Mouse (Mus musculus) adrenal gland, adult 10 weeks (tissue): ENCODE measurements around the gene Mccc1. TPM values are rescaled to one million over a fixed set of nuclear protein-coding genes. Genes with fewer than 3 reads are reported as not detected.

Source experiments
- polyA plus RNA-seq: library from polyadenylated mRNA; stranded (reverse); fragments of 350-450 nt; fragmentation: Illumina TruSeq; extraction: RNeasy Lipid Tissue Mini Kit (QIAGEN cat#74804); gene quantifications from one replicate; pipeline ENCODE4 v1.2.3, GENCODE M21; 2014; ENCODE audit warnings: low read depth, low replicate concordance

Gene Mccc1
- polyA plus RNA-seq, result 127 TPM

DNA sequence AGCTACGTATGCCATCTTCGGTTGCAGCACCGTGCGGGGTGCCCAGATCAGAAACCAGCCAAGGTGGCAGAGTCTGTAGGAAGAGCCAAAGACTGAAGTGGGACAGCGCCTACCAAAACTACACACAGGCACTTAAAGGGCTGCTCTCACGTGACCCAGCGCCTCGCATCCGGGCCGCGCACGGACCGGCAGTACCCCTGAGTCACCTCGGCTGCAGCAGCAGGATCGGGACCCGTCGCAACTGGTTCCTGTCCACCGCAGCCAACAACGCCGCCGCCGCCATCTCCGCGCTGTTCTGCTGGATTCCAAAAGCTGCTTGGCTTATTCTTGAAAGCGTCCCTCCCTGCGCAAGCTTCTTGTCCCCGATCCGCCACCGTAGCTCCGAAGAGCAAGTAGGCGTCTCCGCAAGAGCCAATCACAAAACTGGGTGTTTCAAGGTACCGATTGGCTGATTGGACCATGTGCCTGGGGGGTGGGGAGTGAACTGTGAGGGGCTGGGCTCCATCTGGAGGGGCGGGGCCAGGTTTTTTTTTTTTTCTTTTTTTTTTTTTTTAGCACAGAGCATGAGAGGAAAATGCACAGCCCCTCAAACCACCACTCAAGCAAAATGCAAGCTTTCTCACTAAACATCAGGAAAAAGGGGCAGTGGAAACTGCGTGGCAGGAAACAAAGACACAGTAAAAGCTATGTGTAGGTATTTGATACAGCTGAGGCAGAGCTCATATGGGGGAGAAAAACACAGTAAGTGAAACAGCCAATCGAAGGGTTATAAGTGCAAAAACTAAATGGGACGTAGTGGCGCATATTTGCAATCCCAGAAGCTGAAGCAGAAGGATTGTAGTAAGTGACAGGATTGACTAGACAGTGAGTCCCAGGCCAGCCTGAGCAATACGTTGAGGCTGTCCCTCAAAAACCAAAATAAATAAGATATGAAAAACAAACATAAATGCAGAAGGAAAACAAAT lies at the start of gene Mccc1:
Mccc1 (minus strand) TSS at position 404 of the 965 bp plus-strand sequence.

GRCm38 (mm10) chr3:35937345-35937744 lies 63.1 kb downstream of the Mccc1 start, which contains the start of gene Dcun1d1:
TSS of gene Dcun1d1 (minus strand) at chr3:35937445.

Other genes starting within 250 kb of the Mccc1 start
- gene Atp11b, start 246.6 kb downstream of the Mccc1 start, polyA plus RNA-seq, result 163 TPM
- 390 TPM for gene Dcun1d1, start 63.2 kb downstream of the Mccc1 start, polyA plus RNA-seq
- 0.47 TPM for gene Ccdc144b, start 52.9 kb upstream of the Mccc1 start, polyA plus RNA-seq
- gene Acad9, start 65.3 kb upstream of the Mccc1 start, polyA plus RNA-seq, result 29.5 TPM
- 19.5 TPM for gene D3Ertd254e, start 150.3 kb upstream of the Mccc1 start, polyA plus RNA-seq
- not detected for gene Qrfpr, start 221.6 kb upstream of the Mccc1 start, polyA plus RNA-seq